8 mouse cellular contexts compared by ENCODE assay signal in the genomic region with DNA sequence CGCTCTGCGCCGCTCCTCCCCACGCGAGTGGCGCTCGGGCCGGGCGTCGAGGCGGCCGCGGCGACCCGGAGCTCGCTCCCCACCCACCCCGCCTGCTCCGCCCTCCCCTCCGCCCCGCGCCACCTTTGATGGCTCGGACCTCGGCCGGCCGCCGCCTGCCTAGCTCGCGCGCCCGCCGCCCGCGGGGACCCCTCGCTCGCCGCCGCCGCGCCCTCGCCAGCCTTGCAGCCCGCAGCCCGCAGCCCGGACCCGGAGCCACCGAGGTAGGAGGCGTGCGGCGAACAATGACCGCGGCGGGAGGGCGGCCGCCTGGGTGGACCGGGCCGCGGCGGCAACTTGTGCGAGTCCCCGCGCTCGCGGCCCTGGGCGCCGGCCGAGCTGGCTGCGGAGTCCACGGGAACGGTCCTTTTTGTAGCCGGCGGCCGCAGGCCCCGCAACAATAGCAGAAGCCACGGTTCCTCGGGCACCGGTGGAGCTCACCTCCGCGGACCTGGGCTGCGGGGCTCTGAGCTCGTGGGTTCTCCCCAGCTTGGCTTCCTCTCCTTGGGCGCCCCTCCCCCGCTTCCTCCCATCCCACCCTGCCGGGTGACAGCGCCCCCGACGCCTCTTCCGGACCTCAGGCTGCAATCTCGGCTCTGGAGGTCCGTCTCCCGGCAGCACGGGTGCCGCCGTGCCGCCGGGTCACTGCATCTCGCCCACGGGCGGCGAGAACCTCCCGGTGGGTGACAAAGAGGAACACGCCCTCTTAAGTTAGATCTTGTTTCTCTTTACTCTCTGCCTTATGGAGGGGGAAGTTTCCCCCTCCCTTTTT. TPM values are rescaled to one million over a fixed set of nuclear protein-coding genes. Genes with fewer than 3 reads are reported as not detected.
DNase-seq lines count a peak whose midpoint lies in the region; ATAC-seq and TF ChIP-seq lines count a peak whose summit lies in the region.

No protein-coding gene starts in this region.

- H3K36me3 ChIP-seq in heart, embryonic 10.5 days: no peaks in the 10 kb centered on the region
- H3K36me3 ChIP-seq in kidney, adult 2 months (ENCODE audit: control insufficient read depth, insufficient read depth, low read length): no peaks in the 10 kb centered on the region
- no peaks in the 10 kb centered on the region for H3K36me3 ChIP-seq in liver, embryonic 15.5 days (replicated peaks)
- no peaks in the 10 kb centered on the region for H3K36me3 ChIP-seq in neural tube, embryonic 12.5 days

- H3K9me3 ChIP-seq in heart, embryonic 10.5 days: no peaks in the 10 kb centered on the region
- no peaks in the 10 kb centered on the region for H3K9me3 ChIP-seq in liver, embryonic 15.5 days (replicated peaks)
- H3K9me3 ChIP-seq in neural tube, embryonic 12.5 days: no peaks in the 10 kb centered on the region

- H3K4me2 ChIP-seq in liver, embryonic 15.5 days: peak overlapping the region; percentile 67
- peak overlapping the region; percentile 93 for H3K4me2 ChIP-seq in neural tube, embryonic 12.5 days (replicated peaks)

- peak overlapping the region; percentile 98 for H3K27ac ChIP-seq in heart, embryonic 10.5 days
- peak overlapping the region; percentile 69 for H3K27ac ChIP-seq in kidney, adult 2 months (ENCODE audit: insufficient read depth, low read depth, low read length)
- peak overlapping the region; percentile 38; the same call in 1 of the 2 replicates for H3K27ac ChIP-seq in liver, embryonic 15.5 days (replicated peaks)
- H3K27ac ChIP-seq in neural tube, embryonic 12.5 days: peak overlapping the region; percentile 43; the same call in 1 of the 2 replicates

- DNase-seq in 3134 (ENCODE audit: extremely low read depth, insufficient read length, low spot score): peak; percentile 70
- DNase-seq in T-cell, adult 2 months (ENCODE audit: low spot score): peak; percentile 39
- DNase-seq in embryo, embryonic 11 days: peak; percentile 83
- DNase-seq in heart, embryonic 10.5 days (ENCODE audit: low spot score): peak; percentile 81
- DNase-seq in kidney, adult 2 months: peak; percentile 67
- DNase-seq in thymus, postnatal 10 days (ENCODE audit: low spot score in 2 of 2): peak; percentile 33 to 59

- H3K9ac ChIP-seq in liver, embryonic 15.5 days: peak overlapping the region; percentile 52
- H3K9ac ChIP-seq in neural tube, embryonic 12.5 days: peak overlapping the region; percentile 96

- peaks cover 48% of the 10 kb centered on the region for H3K4me1 ChIP-seq in heart, embryonic 10.5 days
- H3K4me1 ChIP-seq in kidney, adult 2 months (ENCODE audit: control insufficient read depth, insufficient read depth, low read length): peaks cover 10% of the 10 kb centered on the region; the same call in 1 of the 2 replicates
- peaks cover 7% of the 10 kb centered on the region; the same call in 1 of the 2 replicates for H3K4me1 ChIP-seq in liver, embryonic 15.5 days (replicated peaks)
- peaks cover 21% of the 10 kb centered on the region for H3K4me1 ChIP-seq in neural tube, embryonic 12.5 days

- no peaks in the 10 kb centered on the region for H3K27me3 ChIP-seq in heart, embryonic 10.5 days (ENCODE audit: insufficient read depth, poor library complexity, severe bottlenecking)
- H3K27me3 ChIP-seq in kidney, adult 2 months (replicated peaks; ENCODE audit: control insufficient read depth, insufficient read depth, low read length): no peaks in the 10 kb centered on the region
- H3K27me3 ChIP-seq in liver, embryonic 15.5 days: peaks cover 62% of the 10 kb centered on the region
- peaks cover 7% of the 10 kb centered on the region for H3K27me3 ChIP-seq in neural tube, embryonic 12.5 days (replicated peaks)

- no peak for TF ChIP-seq CTCF in kidney, adult 2 months (conservative IDR thresholded peaks at IDR 0.05; ENCODE audit: insufficient read depth, insufficient read length, low read depth, low read length)

- ATAC-seq in liver, embryonic 15.5 days (ENCODE audit: insufficient read depth): peak; percentile 84
- ATAC-seq in neural tube, embryonic 12.5 days (ENCODE audit: low FRiP score, low read depth): peak; percentile 73

- TF ChIP-seq POLR2A in kidney, adult 2 months (IDR thresholded peaks at IDR 0.05; ENCODE audit: low read depth, low read length): no peak

- peak overlapping the region; percentile 91 for H3K4me3 ChIP-seq in heart, embryonic 10.5 days
- peak overlapping the region; percentile 89 for H3K4me3 ChIP-seq in kidney, adult 2 months (ENCODE audit: insufficient read depth, low read depth, low read length)
- H3K4me3 ChIP-seq in liver, embryonic 15.5 days (replicated peaks): peak overlapping the region; percentile 61
- peak overlapping the region; percentile 92 for H3K4me3 ChIP-seq in neural tube, embryonic 12.5 days

- WGBS in heart, embryonic 10.5 days: 2% methylated on average over 85 of the region's 100 CpGs
- WGBS in kidney, adult 2 months: under 1% methylated on average over 100 of the region's 100 CpGs
- under 1% methylated on average over 97 of the region's 100 CpGs for WGBS in liver, embryonic 15.5 days (ENCODE audit: insufficient replicate concordance)
- under 1% methylated on average over 80 of the region's 100 CpGs for WGBS in neural tube, embryonic 12.5 days

RNA-seq across cellular contexts. Expression of gene Farp1, which starts 0.9 kb away (rescaled TPM):
- polyA plus RNA-seq in heart, embryonic 10.5 days (2016; fragmentation: Nextera tagmentation; extraction: Ambion mirVana): 27.0 and 36.1 TPM in 2 replicates
- polyA plus RNA-seq in kidney, adult 2 months (2012; rRNA removed): 28.8 and 30.1 TPM in 2 replicates
- 3.2 and 3.8 TPM in 2 replicates for polyA plus RNA-seq in liver, embryonic 15.5 days (2015; fragmentation: Nextera tagmentation; extraction: Ambion mirVana)
- polyA plus RNA-seq in neural tube, embryonic 12.5 days (2016; fragmentation: Nextera tagmentation; extraction: Ambion mirVana): 22.5 and 24.9 TPM in 2 replicates

Comparison
In these comparisons a context has a peak if more than half of its experiments do, and no peak if none do; other contexts are left out.
1. Peak in every context shown above with its lines: DNase-seq, ATAC-seq, H3K4me3 ChIP-seq and H3K27ac ChIP-seq.
2. H3K27ac ChIP-seq: peak in every context shown above with its lines; median percentile 98 in heart, embryonic 10.5 days; 69 in kidney, adult 2 months; 43 in neural tube, embryonic 12.5 days; 38 in liver, embryonic 15.5 days.